Mouse (Mus musculus) cerebellum, adult 11 months (tissue): ENCODE data around the gene Lsm7.
A peak's percentile ranks its signal among the peaks of the same experiment; 100 is the strongest.
"Not testable (repeated sequence)": the region's sequence is repeated elsewhere in the genome, so short reads cannot be mapped to it uniquely, and the experiment has no call there.

Source experiments
- DNase-seq: peaks from one replicate; pipeline ENCODE4 v3.0.0; 2022

Gene Lsm7

GRCm38 (mm10) chr10:80832818-80833217, 22.2 kb downstream of the Lsm7 start:
- DNase-seq = no peak

GRCm38 (mm10) chr10:80831136-80831535, 23.9 kb downstream of the Lsm7 start:
- no peak for DNase-seq

- no peak for DNase-seq
Observed at GRCm38 (mm10) chr10:80829359-80830278, 25.4 kb downstream of the Lsm7 start.

GRCm38 (mm10) chr10:80828587-80828986, 26.4 kb downstream of the Lsm7 start:
- not testable (repeated sequence) for DNase-seq

GRCm38 (mm10) chr10:80827870-80828420, 27.1 kb downstream of the Lsm7 start:
- no peak for DNase-seq

- DNase-seq = no peak
Observed at GRCm38 (mm10) chr10:80827063-80827869, 27.7 kb downstream of the Lsm7 start.

GRCm38 (mm10) chr10:80826151-80827062, 28.6 kb downstream of the Lsm7 start, which contains the start of gene Oaz1:
Oaz1 (plus strand) TSS chr10:80826656.
- peak; percentile 99 for DNase-seq

- DNase-seq = no peak
Observed at GRCm38 (mm10) chr10:80824827-80825226, 30.2 kb downstream of the Lsm7 start.

GRCm38 (mm10) chr10:80823847-80824643, 31.0 kb downstream of the Lsm7 start:
- no peak for DNase-seq

- DNase-seq = no peak
Observed at GRCm38 (mm10) chr10:80823316-80823715, 31.7 kb downstream of the Lsm7 start.

GRCm38 (mm10) chr10:80822528-80822927, 32.5 kb downstream of the Lsm7 start:
- DNase-seq = no peak

GRCm38 (mm10) chr10:80821991-80822390, 33.0 kb downstream of the Lsm7 start:
- no peak for DNase-seq

GRCm38 (mm10) chr10:80819406-80819805, 35.6 kb downstream of the Lsm7 start:
- DNase-seq = no peak

GRCm38 (mm10) chr10:80818599-80819281, 36.3 kb downstream of the Lsm7 start:
- DNase-seq = no peak

- DNase-seq = not testable (repeated sequence)
Observed at GRCm38 (mm10) chr10:80817955-80818354, 37.1 kb downstream of the Lsm7 start.

- no peak for DNase-seq
Observed at GRCm38 (mm10) chr10:80817164-80817563, 37.8 kb downstream of the Lsm7 start.

- not testable (repeated sequence) for DNase-seq
Observed at GRCm38 (mm10) chr10:80816303-80816702, 38.7 kb downstream of the Lsm7 start.

GRCm38 (mm10) chr10:80814800-80815199, 40.2 kb downstream of the Lsm7 start:
- no peak for DNase-seq

- DNase-seq = no peak
Observed at GRCm38 (mm10) chr10:80813366-80813765, 41.6 kb downstream of the Lsm7 start, which contains the start of gene Jsrp1. Jsrp1 (minus strand) TSS chr10:80813498.

- DNase-seq = no peak
Observed at GRCm38 (mm10) chr10:80812391-80813041, 42.5 kb downstream of the Lsm7 start.
